Mouse (Mus musculus) stomach, adult 2 months (tissue): Measurements from ENCODE around the gene Dhrs7b. TPM values are rescaled to one million over a fixed set of nuclear protein-coding genes. Genes with fewer than 3 reads are reported as not detected.

Experiments used
- polyA plus RNA-seq: library from polyadenylated mRNA; depleted of rRNA; stranded (reverse); fragments of >200 nt; gene quantifications from 2 replicates; pipeline ENCODE4 v1.2.3, GENCODE M21; 2012; rRNA removed

The Dhrs7b gene
- 4.9 and 5.8 TPM in 2 replicates for polyA plus RNA-seq

GRCm38 (mm10) chr11:60830433-60831052 lies at the start of gene Dhrs7b:
Gene Dhrs7b, plus strand, starts transcription at chr11:60830631.

GRCm38 (mm10) chr11:60811618-60812017 lies 18.8 kb upstream of the Dhrs7b start, which contains the start of gene Shmt1:
Gene Shmt1, minus strand, starts transcription at chr11:60811718.

GRCm38 (mm10) chr11:60878675-60879294 lies 48.4 kb downstream of the Dhrs7b start, which contains the start of gene Tmem11:
Gene Tmem11, minus strand, starts transcription at chr11:60879272.

Other genes with a start within 250 kb of the Dhrs7b start
- 26.6 and 28.6 TPM in 2 replicates for gene Llgl1, start 130.9 kb upstream of the Dhrs7b start, polyA plus RNA-seq
- gene Flii, start 103.4 kb upstream of the Dhrs7b start, polyA plus RNA-seq: 158 and 169 TPM in 2 replicates
- gene Mief2, start 102.2 kb upstream of the Dhrs7b start, polyA plus RNA-seq: 10.4 and 11.0 TPM in 2 replicates
- gene Top3a, start 53.3 kb upstream of the Dhrs7b start, polyA plus RNA-seq: 2.2 and 3.1 TPM in 2 replicates
- gene Smcr8, start 53.1 kb upstream of the Dhrs7b start, polyA plus RNA-seq: 2.0 and 2.3 TPM in 2 replicates
- 6.0 and 9.2 TPM in 2 replicates for gene Shmt1, start 18.9 kb upstream of the Dhrs7b start, polyA plus RNA-seq
- gene Tmem11, start 48.6 kb downstream of the Dhrs7b start, polyA plus RNA-seq: 36.2 and 47.8 TPM in 2 replicates
- gene Natd1, start 84.1 kb downstream of the Dhrs7b start, polyA plus RNA-seq: 9.2 and 11.1 TPM in 2 replicates
- gene Map2k3, start 101.4 kb downstream of the Dhrs7b start, polyA plus RNA-seq: 34.9 and 38.3 TPM in 2 replicates
- gene Kcnj12, start 191.9 kb downstream of the Dhrs7b start, polyA plus RNA-seq: 1.6 and 2.2 TPM in 2 replicates